8 mouse cellular contexts compared by ENCODE assay signal in the genomic region with DNA sequence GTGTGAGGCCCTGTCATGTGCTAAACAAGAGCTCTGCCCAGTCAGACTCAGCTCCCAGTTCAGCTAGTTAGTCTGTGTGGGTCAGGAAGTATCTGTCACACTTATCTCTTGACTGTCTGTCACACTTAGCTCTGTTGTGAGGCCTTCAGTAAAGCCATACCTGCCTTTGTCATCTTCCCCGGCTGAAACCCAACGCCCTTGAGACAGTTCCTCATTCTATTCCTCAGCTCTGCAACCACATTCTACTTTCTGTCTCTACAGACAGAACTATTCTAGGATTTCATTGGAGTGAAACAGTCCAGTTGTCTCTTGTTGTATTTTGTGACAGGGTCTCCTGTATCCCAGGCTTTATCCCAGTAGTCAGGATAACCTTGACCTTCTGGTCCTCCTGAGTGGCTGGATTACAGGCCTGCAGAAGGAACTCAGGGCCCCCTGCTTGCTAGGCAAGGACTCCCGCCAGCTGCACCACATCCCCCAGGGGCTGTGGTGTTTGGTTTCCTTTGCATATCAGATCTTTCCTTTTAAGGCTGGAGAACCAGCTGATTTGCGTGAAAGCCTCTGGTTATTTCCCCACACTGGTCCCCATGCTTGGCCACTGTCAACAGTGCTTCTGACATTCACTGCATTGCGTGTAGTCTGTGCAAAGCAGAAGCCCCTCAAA. TPM values are rescaled to one million over a fixed set of nuclear protein-coding genes. Genes with fewer than 3 reads are reported as not detected.
A peak's percentile ranks its signal among the peaks of the same experiment; 100 is the strongest.
DNase-seq lines count a peak whose midpoint lies in the region; ATAC-seq lines count a peak whose summit lies in the region.

No protein-coding gene starts in this region.

- no peak overlapping the region for H3K9ac ChIP-seq in embryonic facial prominence, embryonic 11.5 days (replicated peaks; ENCODE audit: low read length)
- no peak overlapping the region for H3K9ac ChIP-seq in intestine, embryonic 14.5 days (ENCODE audit: low read length)

- H3K4me3 ChIP-seq in embryonic facial prominence, embryonic 11.5 days (ENCODE audit: low read depth, low read length): no peak overlapping the region
- no peak overlapping the region for H3K4me3 ChIP-seq in intestine, embryonic 14.5 days (ENCODE audit: low read depth, low read length)

- no peaks in the 10 kb centered on the region for H3K4me1 ChIP-seq in embryonic facial prominence, embryonic 11.5 days (ENCODE audit: control insufficient read depth, insufficient read depth, low read length)
- H3K4me1 ChIP-seq in intestine, embryonic 14.5 days (replicated peaks; ENCODE audit: control insufficient read depth, insufficient read depth, low read length): peaks cover 13% of the 10 kb centered on the region

- peak; percentile 29 for DNase-seq in layer of hippocampus, adult 11-12 months (ENCODE audit: low spot score)
- DNase-seq in layer of hippocampus, postnatal 36 days: no peak
- DNase-seq in embryonic facial prominence, embryonic 11.5 days (ENCODE audit: low spot score): peak; percentile 70
- DNase-seq in intestine, embryonic 14.5 days (ENCODE audit: low spot score): peak; percentile 67
- DNase-seq in lung, postnatal 36 days: peak; percentile 65
- peak; percentile 29 for DNase-seq in testis, postnatal 14 days (ENCODE audit: low spot score)
- no peak for DNase-seq in frontal cortex, postnatal 10 days (ENCODE audit: low spot score in 2 of 2)
- DNase-seq in adrenal gland, adult 2 months: no peak

- ATAC-seq in embryonic facial prominence, embryonic 11.5 days (replicated peaks; ENCODE audit: insufficient number of reproducible peaks, low FRiP score, low TSS enrichment, low read depth): no peak
- ATAC-seq in intestine, embryonic 14.5 days (replicated peaks; ENCODE audit: low FRiP score, low TSS enrichment, low read depth): peak; percentile 45

- H3K9me3 ChIP-seq in embryonic facial prominence, embryonic 11.5 days (replicated peaks; ENCODE audit: control insufficient read depth, low read length): no peaks in the 10 kb centered on the region
- no peaks in the 10 kb centered on the region for H3K9me3 ChIP-seq in intestine, embryonic 14.5 days (ENCODE audit: control insufficient read depth, low read length)

- H3K36me3 ChIP-seq in embryonic facial prominence, embryonic 11.5 days (replicated peaks; ENCODE audit: control insufficient read depth, insufficient read depth, low read depth, low read length): no peaks in the 10 kb centered on the region
- H3K36me3 ChIP-seq in intestine, embryonic 14.5 days (ENCODE audit: control insufficient read depth, insufficient read depth, low read length): peaks cover 20% of the 10 kb centered on the region

- 24% methylated on average over 5 of the region's 5 CpGs for WGBS in embryonic facial prominence, embryonic 11.5 days
- 21% methylated on average over 5 of the region's 5 CpGs for WGBS in intestine, embryonic 14.5 days

- H3K27me3 ChIP-seq in embryonic facial prominence, embryonic 11.5 days (ENCODE audit: control insufficient read depth, insufficient read depth, low read length): no peaks in the 10 kb centered on the region
- H3K27me3 ChIP-seq in intestine, embryonic 14.5 days (replicated peaks; ENCODE audit: control insufficient read depth, insufficient read depth, low read length): no peaks in the 10 kb centered on the region

- H3K27ac ChIP-seq in embryonic facial prominence, embryonic 11.5 days (replicated peaks; ENCODE audit: low read depth, low read length): no peak overlapping the region; the same call in 1 of the 2 replicates
- peak overlapping the region; percentile 73 for H3K27ac ChIP-seq in intestine, embryonic 14.5 days (ENCODE audit: low read depth)

- H3K4me2 ChIP-seq in embryonic facial prominence, embryonic 11.5 days (ENCODE audit: low read depth, low read length): no peak overlapping the region
- H3K4me2 ChIP-seq in intestine, embryonic 14.5 days (ENCODE audit: low read length): no peak overlapping the region

RNA-seq across cellular contexts. Expression of gene Milr1, which starts 11.2 kb away (rescaled TPM):
- not detected for total RNA-seq in layer of hippocampus, postnatal 36 days (2021)
- polyA plus RNA-seq in embryonic facial prominence, embryonic 11.5 days (2014; fragmentation: Nextera tagmentation; extraction: Ambion mirVana): 0.47 and 0.94 TPM in 2 replicates
- 1.6 and 2.1 TPM in 2 replicates for polyA plus RNA-seq in intestine, embryonic 14.5 days (2014; fragmentation: Nextera tagmentation; extraction: Ambion mirVana)
- total RNA-seq in adrenal gland, adult 2 months (2021): 1 to 10 TPM in 1 of 2 experiments, under 1 TPM in 1; 0.81 to 2.6 TPM
- polyA plus RNA-seq in adrenal gland, adult 2 months (2012; rRNA removed): not detected in 2 replicates

RNA-seq across cellular contexts. Expression of gene Pecam1, which starts 11.8 kb away (rescaled TPM):
- 10 to 100 TPM; 15.5 to 18.0 TPM for total RNA-seq in layer of hippocampus, postnatal 36 days (2021)
- 26.7 and 29.7 TPM in 2 replicates for polyA plus RNA-seq in embryonic facial prominence, embryonic 11.5 days (2014; fragmentation: Nextera tagmentation; extraction: Ambion mirVana)
- 44.3 and 49.9 TPM in 2 replicates for polyA plus RNA-seq in intestine, embryonic 14.5 days (2014; fragmentation: Nextera tagmentation; extraction: Ambion mirVana)
- 10 to 100 TPM; 64.0 to 94.8 TPM for total RNA-seq in adrenal gland, adult 2 months (2021)
- polyA plus RNA-seq in adrenal gland, adult 2 months (2012; rRNA removed): 15.5 and 17.5 TPM in 2 replicates

RNA-seq across cellular contexts. Expression of gene Polg2, which starts 17.1 kb away (rescaled TPM):
- 1 to 10 TPM; 4.8 to 5.1 TPM for total RNA-seq in layer of hippocampus, postnatal 36 days (2021)
- 7.3 and 12.7 TPM in 2 replicates for polyA plus RNA-seq in embryonic facial prominence, embryonic 11.5 days (2014; fragmentation: Nextera tagmentation; extraction: Ambion mirVana)
- 11.5 and 13.5 TPM in 2 replicates for polyA plus RNA-seq in intestine, embryonic 14.5 days (2014; fragmentation: Nextera tagmentation; extraction: Ambion mirVana)
- total RNA-seq in adrenal gland, adult 2 months (2021): 1 to 10 TPM; 3.3 to 6.2 TPM
- polyA plus RNA-seq in adrenal gland, adult 2 months (2012; rRNA removed): 6.0 and 8.1 TPM in 2 replicates

RNA-seq across cellular contexts. Expression of gene Ddx5, which starts 26.7 kb away (rescaled TPM):
- 100 to 1,000 TPM; 814 to 831 TPM for total RNA-seq in layer of hippocampus, postnatal 36 days (2021)
- polyA plus RNA-seq in embryonic facial prominence, embryonic 11.5 days (2014; fragmentation: Nextera tagmentation; extraction: Ambion mirVana): 498 and 533 TPM in 2 replicates
- polyA plus RNA-seq in intestine, embryonic 14.5 days (2014; fragmentation: Nextera tagmentation; extraction: Ambion mirVana): 340 and 353 TPM in 2 replicates
- 1,000 to 10,000 TPM in 1 of 2 experiments, 100 to 1,000 TPM in 1; 763 to 1,110 TPM for total RNA-seq in adrenal gland, adult 2 months (2021)
- polyA plus RNA-seq in adrenal gland, adult 2 months (2012; rRNA removed): 2,814 and 2,984 TPM in 2 replicates

RNA-seq across cellular contexts. Expression of gene Cep95, which starts 26.8 kb away (rescaled TPM):
- total RNA-seq in layer of hippocampus, postnatal 36 days (2021): 10 to 100 TPM; 10.4 to 14.9 TPM
- 21.1 and 22.6 TPM in 2 replicates for polyA plus RNA-seq in embryonic facial prominence, embryonic 11.5 days (2014; fragmentation: Nextera tagmentation; extraction: Ambion mirVana)
- polyA plus RNA-seq in intestine, embryonic 14.5 days (2014; fragmentation: Nextera tagmentation; extraction: Ambion mirVana): 19.3 and 19.4 TPM in 2 replicates
- total RNA-seq in adrenal gland, adult 2 months (2021): 10 to 100 TPM in 1 of 2 experiments, 1 to 10 TPM in 1; 7.1 to 12.5 TPM
- 0.73 and 0.92 TPM in 2 replicates for polyA plus RNA-seq in adrenal gland, adult 2 months (2012; rRNA removed)

Comparison
In these comparisons a context has a peak if more than half of its experiments do, and no peak if none do; other contexts are left out.
1. DNase-seq: peak in layer of hippocampus, adult 11-12 months (single experiment), embryonic facial prominence, embryonic 11.5 days (single experiment), intestine, embryonic 14.5 days (single experiment), lung, postnatal 36 days (single experiment) and testis, postnatal 14 days (single experiment); none in layer of hippocampus, postnatal 36 days (0 of 2), frontal cortex, postnatal 10 days (0 of 2) and adrenal gland, adult 2 months (single experiment).